Mouse (Mus musculus) thymus, adult 2 months (tissue): ENCODE results near the gene Zfp292. TPM values are rescaled to one million over a fixed set of nuclear protein-coding genes. Genes with fewer than 3 reads are reported as not detected.
A peak's percentile ranks its signal among the peaks of the same experiment; 100 is the strongest.
"Not testable (repeated sequence)": the region's sequence is repeated elsewhere in the genome, so short reads cannot be mapped to it uniquely, and the experiment has no call there.

Experiments
- DNase-seq: peaks from one replicate; pipeline ENCODE4 v3.0.0; 2021
- H3K27ac ChIP-seq: fragments of 200-500 bp; 2 replicates; pipeline ENCODE4 v1.5.1; 2012; ENCODE audit warnings: low read length, control low read depth; ENCODE audit not compliant: control insufficient read depth, insufficient read depth
- H3K27me3 ChIP-seq: fragments of 200-500 bp; 2 replicates; pipeline ENCODE4 v1.6.1; 2012; ENCODE audit warnings: mild to moderate bottlenecking, low read length, moderate library complexity, mixed read lengths; ENCODE audit not compliant: control insufficient read depth, insufficient read depth
- H3K36me3 ChIP-seq: fragments of 200-500 bp; 2 replicates; pipeline ENCODE4 v1.6.1; 2012; ENCODE audit warnings: mild to moderate bottlenecking, low read length, moderate library complexity; ENCODE audit not compliant: control insufficient read depth, insufficient read depth
- H3K4me1 ChIP-seq: fragments of 200-500 bp; replicated peaks from 2 replicates; pipeline ENCODE4 v1.6.1; 2012; ENCODE audit warnings: low read length; ENCODE audit not compliant: control insufficient read depth, insufficient read depth
- H3K4me3 ChIP-seq: fragments of 200-500 bp; 2 replicates; pipeline ENCODE4 v1.5.1; 2012; ENCODE audit warnings: mild to moderate bottlenecking, low read length, control low read depth, moderate library complexity; ENCODE audit not compliant: control insufficient read depth, insufficient read depth
- CTCF ChIP-seq: fragments of 200-500 bp; IDR thresholded peaks from 2 replicates; pipeline ENCODE4 v1.5.1; 2012; ENCODE audit warnings: mild to moderate bottlenecking, control low read depth, low read length, moderate library complexity, borderline replicate concordance; ENCODE audit not compliant: control insufficient read depth, poor library complexity, insufficient read depth; ENCODE audit errors: extremely low read depth
- POLR2A ChIP-seq: fragments of 200-500 bp; IDR thresholded peaks from 2 replicates; pipeline ENCODE4 v1.6.1; 2012; ENCODE audit warnings: mild to moderate bottlenecking, low read length, control low read depth, moderate library complexity; ENCODE audit not compliant: control insufficient read depth, poor library complexity, insufficient read depth; ENCODE audit errors: extremely low read depth
- WGBS: fragments of 180-500 bp; shearing (Covaris S2); methylation state at CpG from one replicate; pipeline ENCODE4 v1.1.7; 2018; 5-methylcytosine and 5-hydroxymethylcytosine counted together
- polyA plus RNA-seq: library from polyadenylated mRNA; depleted of rRNA; stranded (reverse); fragments of >200 nt; gene quantifications from 2 replicates; pipeline ENCODE4 v1.2.3, GENCODE M21; 2012

Zfp292 gene
- polyA plus RNA-seq, 1 experiment: 7.1 TPM

- DNase-seq: no peak
- Histone ChIP-seq H3K36me3 (no peaks in the 10 kb centered on the region), H3K4me3 (no peak overlapping the region), H3K4me1 (no peaks in the 10 kb centered on the region), H3K27me3 (no peaks in the 10 kb centered on the region), H3K27ac (no peak overlapping the region)
- 83% methylated on average over 14 of the region's 14 CpGs for whole genome bisulfite sequencing
- no peak for TF ChIP-seq POLR2A
- TF ChIP-seq CTCF: no peak
Measured at GRCm38 (mm10) chr4:34907026-34907425, 24.3 kb upstream of the Zfp292 start.

DNA sequence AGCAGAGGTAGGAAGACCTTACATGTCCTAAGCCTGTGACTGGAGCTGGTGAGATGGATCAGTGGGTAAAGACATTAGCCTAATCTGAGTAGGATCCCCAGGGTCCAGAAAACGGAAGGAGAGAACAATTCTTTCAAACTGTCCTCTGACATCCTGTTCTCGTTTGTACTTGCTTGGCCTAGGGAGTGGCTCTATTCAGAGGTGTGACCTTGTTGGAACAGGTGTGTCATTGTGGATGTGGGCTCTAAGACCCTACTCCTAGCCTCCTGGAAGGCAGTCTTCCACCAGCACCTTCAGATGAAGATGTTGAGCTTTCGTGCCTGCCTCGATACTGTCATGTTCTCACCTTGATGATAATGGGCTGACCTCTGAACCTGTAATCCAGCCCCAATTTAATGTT, 23.4 kb upstream of the Zfp292 start:
- Histone ChIP-seq H3K36me3 (no peaks in the 10 kb centered on the region), H3K27me3 (no peaks in the 10 kb centered on the region), H3K4me1 (no peaks in the 10 kb centered on the region), H3K4me3 (no peak overlapping the region), H3K27ac (no peak overlapping the region)
- 87% methylated on average over 4 of the region's 4 CpGs for WGBS
- TF ChIP-seq POLR2A: no peak
- TF ChIP-seq CTCF: no peak
- no peak for DNase-seq

DNA sequence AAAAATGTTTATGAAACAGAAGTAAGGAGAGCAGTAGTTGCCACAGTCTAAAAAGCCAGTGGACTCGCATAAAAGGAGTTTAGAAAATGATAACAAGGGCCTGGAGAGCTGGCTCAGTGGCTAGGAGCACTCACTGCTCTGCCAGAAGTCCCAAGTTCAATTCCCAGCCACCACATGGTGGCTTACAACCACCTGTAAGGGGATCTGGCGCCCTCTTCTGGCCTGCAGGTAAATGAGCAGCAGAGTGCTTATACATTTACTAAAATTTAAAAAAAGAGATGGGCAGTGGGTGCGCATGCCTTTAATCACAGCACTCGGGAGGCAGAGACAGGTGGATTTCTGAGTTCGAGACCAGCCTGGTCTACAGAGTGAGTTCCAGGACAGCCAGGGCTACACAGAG, 22.6 kb upstream of the Zfp292 start:
- TF ChIP-seq CTCF (peak; percentile 31; the same call in 1 of the 2 replicates), POLR2A (no peak)
- 80% methylated on average over 5 of the region's 5 CpGs for WGBS
- Histone ChIP-seq H3K4me3 (no peak overlapping the region), H3K36me3 (no peaks in the 10 kb centered on the region), H3K27ac (no peak overlapping the region), H3K27me3 (no peaks in the 10 kb centered on the region), H3K4me1 (no peaks in the 10 kb centered on the region)
- DNase-seq: peak; percentile 47

GRCm38 (mm10) chr4:34901582-34901981, 18.8 kb upstream of the Zfp292 start:
- H3K27me3 ChIP-seq, H3K36me3 ChIP-seq, DNase-seq, H3K4me3 ChIP-seq, H3K27ac ChIP-seq, H3K4me1 ChIP-seq: not testable (repeated sequence)
- 93% methylated on average over 3 of the region's 3 CpGs for WGBS

DNA sequence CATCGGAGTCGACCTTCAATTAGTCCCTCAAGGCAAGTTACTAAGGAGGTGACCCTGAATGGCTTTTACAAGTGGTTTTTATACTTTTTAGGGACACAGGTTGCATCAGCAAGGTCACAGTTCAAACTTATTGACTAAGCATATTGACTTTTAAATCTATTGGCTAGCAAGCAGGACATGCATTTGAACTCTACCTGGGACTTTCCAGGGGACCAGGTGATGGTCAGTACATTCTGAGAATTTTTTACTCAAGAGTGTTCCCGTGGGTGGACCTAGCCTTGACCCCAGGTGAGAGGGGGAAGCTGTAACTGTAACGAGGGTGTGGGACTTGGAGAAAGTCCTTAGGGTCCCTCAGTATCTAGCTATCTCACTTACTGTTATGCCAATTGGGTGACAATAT, 18.4 kb upstream of the Zfp292 start:
- Histone ChIP-seq H3K4me1 (no peaks in the 10 kb centered on the region), H3K36me3 (no peaks in the 10 kb centered on the region), H3K27me3 (no peaks in the 10 kb centered on the region), H3K4me3 (no peak overlapping the region), H3K27ac (no peak overlapping the region)
- 80% methylated on average over 4 of the region's 4 CpGs for WGBS
- TF ChIP-seq POLR2A: no peak
- no peak for TF ChIP-seq CTCF
- DNase-seq: no peak

DNA sequence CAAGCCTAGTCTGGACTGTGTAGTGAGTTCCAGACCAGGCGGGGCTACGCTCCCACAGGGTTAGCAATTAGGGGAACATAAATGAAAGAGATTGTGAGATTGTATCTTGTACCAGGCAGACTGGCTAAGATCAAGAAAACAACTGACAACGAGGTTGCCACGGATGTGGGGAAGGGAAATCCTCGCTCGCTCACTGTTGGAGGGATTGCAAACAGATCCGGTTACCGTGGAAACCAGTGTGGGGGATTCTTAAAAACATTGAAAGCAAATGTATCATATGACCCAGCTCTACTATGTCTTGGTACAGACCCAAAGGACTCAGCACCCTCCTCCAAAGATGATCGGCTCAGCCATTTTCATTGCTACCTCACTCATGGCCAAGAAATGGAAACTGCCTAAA, 17.4 kb upstream of the Zfp292 start:
- Histone ChIP-seq H3K27me3 (no peaks in the 10 kb centered on the region), H3K27ac (no peak overlapping the region), H3K4me3 (no peak overlapping the region), H3K4me1 (no peaks in the 10 kb centered on the region), H3K36me3 (no peaks in the 10 kb centered on the region)
- 57% methylated on average over 9 of the region's 9 CpGs for WGBS
- TF ChIP-seq CTCF: no peak
- DNase-seq: no peak

DNA sequence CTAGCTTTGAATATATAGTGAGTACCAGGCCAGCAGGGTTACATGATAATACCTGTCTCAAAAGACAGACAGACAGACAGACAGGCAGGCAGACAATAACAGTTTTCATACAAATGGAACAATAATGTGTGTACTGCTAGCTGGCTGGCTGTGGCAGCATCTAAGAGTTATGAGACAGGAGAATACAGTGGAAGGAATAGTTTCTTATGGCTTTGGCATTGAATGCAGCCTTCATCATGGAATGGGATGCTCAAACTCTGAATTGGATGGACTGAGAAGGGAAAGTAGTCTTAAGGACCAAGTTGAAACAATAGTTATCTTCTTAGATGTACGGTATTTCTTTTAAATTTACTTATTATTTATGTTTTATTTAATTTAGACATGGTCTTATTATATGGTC, 16.6 kb upstream of the Zfp292 start:
- DNase-seq: no peak
- Histone ChIP-seq H3K4me3 (no peak overlapping the region), H3K27ac (no peak overlapping the region), H3K4me1 (no peaks in the 10 kb centered on the region), H3K27me3 (no peaks in the 10 kb centered on the region), H3K36me3 (no peaks in the 10 kb centered on the region)
- WGBS: 97% methylated on average over 1 of the region's 1 CpGs
- TF ChIP-seq POLR2A (no peak), CTCF (no peak)
